Mouse (Mus musculus): ENCODE measurements at regions not wholly inside any gene's neighbourhood (a gene's known extent, or its start where the extent isn't known, plus 50 kb on each side); places are given as distances from the start of the nearest gene placed in this dataset.

GRCm38 (mm10) chr10:66102103-66102502 lies 993.8 kb upstream of the Jmjd1c start:
- no peak for DNase-seq (ENCODE audit: low spot score in 2 of 2)

GRCm38 (mm10) chr10:66131361-66131760 lies 964.6 kb upstream of the Jmjd1c start:
- no peak for DNase-seq (ENCODE audit: low spot score in 2 of 2)

- DNase-seq (ENCODE audit: low spot score in 2 of 2), result no peak
Measured at GRCm38 (mm10) chr10:66132025-66132424, 963.9 kb upstream of the Jmjd1c start.

- no peak for DNase-seq (ENCODE audit: low spot score in 2 of 2)
Measured at GRCm38 (mm10) chr10:66142413-66142812, 953.5 kb upstream of the Jmjd1c start.

GRCm38 (mm10) chr10:66142910-66143309 lies 953.0 kb upstream of the Jmjd1c start:
- no peak for DNase-seq (ENCODE audit: low spot score in 2 of 2)

GRCm38 (mm10) chr10:66150966-66151365 lies 945.0 kb upstream of the Jmjd1c start:
- DNase-seq (ENCODE audit: low spot score in 2 of 2), result no peak

DNA sequence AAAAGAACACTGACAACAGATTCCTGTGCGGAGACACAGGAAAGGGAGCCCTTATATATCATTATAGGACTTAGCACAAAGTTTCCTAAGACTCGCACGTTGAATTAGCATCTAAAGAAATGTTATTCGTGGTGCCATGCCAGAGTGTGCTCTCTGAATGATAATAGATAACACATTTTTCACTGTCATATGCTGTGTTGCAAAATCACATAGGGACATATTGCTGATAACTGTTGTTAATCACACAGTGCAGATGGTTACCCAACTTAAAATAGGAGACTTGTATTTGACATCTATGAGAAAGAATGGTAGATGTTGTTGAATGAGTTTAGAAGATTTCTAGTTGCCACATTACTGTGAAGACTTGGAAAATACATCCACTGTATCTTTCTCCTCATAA lies 943.1 kb upstream of the Jmjd1c start:
- no peak for DNase-seq (ENCODE audit: low spot score in 2 of 2)

DNA sequence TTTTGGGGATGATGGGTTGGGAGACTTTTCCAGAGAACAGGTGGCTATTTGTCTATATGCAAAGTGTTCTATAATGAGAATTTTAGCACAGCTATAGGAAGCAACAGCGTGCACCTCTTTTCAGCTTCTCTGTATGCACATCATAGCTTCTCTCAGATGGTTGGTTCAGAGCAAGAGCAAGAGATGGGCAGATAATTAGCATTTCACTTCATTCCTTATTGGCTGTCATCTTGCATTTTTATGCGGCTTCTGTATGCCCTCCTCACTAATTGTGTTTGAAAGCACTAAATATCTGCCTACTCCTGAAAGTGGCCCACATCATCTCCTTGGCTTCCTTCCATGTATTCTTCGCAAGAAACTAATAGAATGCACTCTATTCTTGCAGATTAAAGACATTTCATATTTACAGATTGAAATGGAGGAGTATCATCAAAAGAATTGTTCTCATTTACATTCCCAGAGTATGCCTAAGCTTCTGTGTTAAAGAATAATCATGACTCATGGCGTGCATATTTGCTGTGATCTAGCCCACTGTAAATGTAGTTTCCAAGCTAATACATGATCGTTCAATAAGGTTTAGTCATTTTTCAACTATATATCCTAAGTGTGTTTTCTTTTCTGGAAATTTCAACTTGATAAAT lies 934.9 kb upstream of the Jmjd1c start:
- no peak for DNase-seq (ENCODE audit: low spot score in 2 of 2)

GRCm38 (mm10) chr10:66172803-66173202 lies 923.1 kb upstream of the Jmjd1c start:
- DNase-seq (ENCODE audit: low spot score in 2 of 2), result no peak

- DNase-seq (ENCODE audit: low spot score in 2 of 2), result no peak
Measured at GRCm38 (mm10) chr10:66177318-66177717, 918.6 kb upstream of the Jmjd1c start.

DNA sequence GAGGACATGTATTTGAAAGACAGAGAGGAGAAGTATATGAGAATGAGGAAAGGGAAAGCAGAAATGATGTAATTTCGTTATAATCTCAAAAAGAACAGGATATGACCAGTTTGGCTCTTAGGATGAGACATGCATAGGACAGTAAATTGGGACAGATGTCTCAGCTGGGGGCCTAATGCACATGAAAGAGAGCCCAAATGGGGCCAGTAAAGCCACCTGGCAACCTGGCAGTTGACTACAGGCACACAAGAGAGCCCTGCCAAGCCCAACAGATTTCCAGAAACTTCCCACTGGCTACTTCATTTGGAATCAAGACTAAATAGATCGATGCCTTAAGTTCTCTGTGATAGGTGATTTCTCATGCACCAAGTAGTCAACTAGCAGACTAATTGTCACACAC lies 914.7 kb upstream of the Jmjd1c start:
- DNase-seq (ENCODE audit: low spot score in 2 of 2), result no peak

DNA sequence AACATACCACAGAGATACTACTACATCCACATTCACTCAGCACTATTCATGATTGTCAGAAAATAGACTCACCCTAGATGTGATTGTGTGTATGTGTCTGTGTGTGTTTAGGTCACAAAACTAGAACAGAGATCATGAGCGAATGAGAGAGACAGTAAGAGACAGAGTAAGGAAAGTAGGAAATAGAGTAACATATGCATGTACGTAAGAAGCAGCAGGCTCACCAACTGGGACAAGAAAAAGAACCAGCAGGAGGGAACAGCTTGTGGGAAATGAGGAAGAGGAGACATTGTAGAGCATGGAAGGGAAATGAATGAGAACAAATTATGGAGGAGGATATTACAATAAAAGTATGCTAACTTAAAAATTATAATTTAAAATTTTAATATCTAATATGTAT lies 912.9 kb upstream of the Jmjd1c start:
- no peak for DNase-seq (ENCODE audit: low spot score in 2 of 2)

GRCm38 (mm10) chr10:66187038-66187437 lies 908.9 kb upstream of the Jmjd1c start:
- DNase-seq (ENCODE audit: low spot score in 2 of 2), result no peak

- DNase-seq (ENCODE audit: low spot score in 2 of 2), result no peak
Measured at GRCm38 (mm10) chr10:66201115-66201514, 894.8 kb upstream of the Jmjd1c start.

DNA sequence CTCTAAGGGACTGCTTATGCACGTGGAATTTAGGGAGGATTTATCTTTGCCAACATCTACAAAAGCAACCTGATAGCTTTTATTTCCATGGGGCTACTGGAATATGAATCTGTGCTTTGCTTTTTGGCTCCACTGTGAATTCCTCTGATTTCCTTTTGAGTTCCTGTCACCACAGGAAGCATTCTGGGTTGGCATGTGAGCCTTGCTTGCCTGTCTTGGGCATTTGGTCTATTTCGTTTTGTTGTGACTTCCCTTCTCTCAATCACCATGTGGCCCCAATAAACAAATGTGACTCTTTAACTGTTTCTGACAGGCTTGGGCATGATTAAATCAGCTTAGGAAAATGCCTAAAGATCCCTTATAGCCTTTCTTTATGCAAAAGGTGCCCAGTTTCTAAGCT lies 867.8 kb upstream of the Jmjd1c start:
- no peak for DNase-seq (ENCODE audit: low spot score in 2 of 2)

GRCm38 (mm10) chr10:66234370-66234916 lies 861.5 kb upstream of the Jmjd1c start:
- peak in 1 of 2 experiments; percentile 6 for DNase-seq (ENCODE audit: low spot score in 2 of 2)

- no peak for DNase-seq (ENCODE audit: low spot score in 2 of 2)
Measured at GRCm38 (mm10) chr10:66256377-66256776, 839.5 kb upstream of the Jmjd1c start.

DNA sequence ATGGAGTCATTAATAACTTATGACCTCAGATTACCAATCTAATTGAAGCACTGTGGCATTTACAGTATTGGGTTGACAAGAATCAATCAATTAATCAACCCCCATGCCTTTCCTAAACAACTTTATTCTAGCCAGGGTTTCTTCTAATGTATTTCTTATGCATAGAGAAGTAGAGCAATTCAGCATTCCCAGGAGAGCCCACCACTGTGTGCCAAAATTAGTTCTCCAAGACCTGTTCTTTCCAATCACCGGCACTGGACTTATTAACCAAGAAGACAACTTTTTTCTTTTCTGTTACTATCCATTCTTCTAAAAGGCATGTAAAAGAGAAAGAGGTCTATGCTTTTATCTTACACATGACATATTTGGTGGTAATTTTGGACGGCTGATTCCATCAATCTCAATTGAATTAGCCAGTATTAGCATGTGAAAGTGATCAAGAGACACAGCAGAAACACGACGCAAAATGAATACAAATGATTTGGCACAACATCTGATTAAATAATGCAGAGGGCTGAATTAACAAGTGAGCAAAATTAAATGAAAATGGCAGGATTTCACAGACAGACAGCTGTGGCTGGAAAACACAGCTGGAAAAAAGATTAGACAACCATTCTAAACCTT lies 825.2 kb upstream of the Jmjd1c start:
- DNase-seq (ENCODE audit: low spot score in 2 of 2), result no peak

DNA sequence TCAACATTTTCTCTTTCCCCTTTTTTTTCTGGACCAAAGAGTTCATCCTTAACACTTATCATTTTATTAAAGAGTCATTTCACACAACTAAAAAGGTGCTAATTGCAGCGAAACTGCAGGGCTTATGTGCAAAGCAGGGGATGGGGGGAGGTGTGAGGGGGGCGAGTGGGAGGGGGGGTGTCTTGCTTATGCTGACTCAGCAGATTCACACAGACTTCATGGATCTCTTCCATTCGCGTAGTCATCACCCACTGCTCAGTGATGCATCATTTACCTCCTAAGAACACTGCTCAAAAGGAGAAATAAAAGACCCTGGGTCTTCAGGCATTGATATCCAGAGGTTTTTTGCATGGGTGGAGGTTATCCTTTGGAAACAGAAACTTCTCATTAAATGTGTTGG lies 800.3 kb upstream of the Jmjd1c start:
- DNase-seq (ENCODE audit: low spot score in 2 of 2), result no peak

GRCm38 (mm10) chr10:66303235-66303780 lies 792.6 kb upstream of the Jmjd1c start:
- DNase-seq (ENCODE audit: low spot score in 2 of 2), result no peak

DNA sequence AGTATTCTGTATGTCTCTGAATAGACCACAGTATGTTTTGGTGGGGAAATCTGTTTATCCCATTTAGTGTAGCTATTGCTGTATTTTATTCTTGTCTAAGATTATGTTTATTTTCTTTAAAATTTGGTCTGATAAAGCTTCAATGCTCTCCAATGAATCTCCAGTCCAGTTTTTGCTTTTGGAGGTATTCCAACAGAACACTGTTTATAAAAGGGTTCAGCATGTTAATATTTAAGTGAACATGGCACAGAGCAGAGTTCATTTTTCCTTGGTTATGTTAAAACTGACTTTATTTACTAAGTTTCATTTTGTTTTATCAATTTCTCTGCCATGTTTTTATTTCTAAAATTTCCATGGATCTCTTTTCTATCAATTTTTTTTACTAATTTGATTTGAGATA lies 791.0 kb upstream of the Jmjd1c start:
- no peak for DNase-seq (ENCODE audit: low spot score in 2 of 2)

DNA sequence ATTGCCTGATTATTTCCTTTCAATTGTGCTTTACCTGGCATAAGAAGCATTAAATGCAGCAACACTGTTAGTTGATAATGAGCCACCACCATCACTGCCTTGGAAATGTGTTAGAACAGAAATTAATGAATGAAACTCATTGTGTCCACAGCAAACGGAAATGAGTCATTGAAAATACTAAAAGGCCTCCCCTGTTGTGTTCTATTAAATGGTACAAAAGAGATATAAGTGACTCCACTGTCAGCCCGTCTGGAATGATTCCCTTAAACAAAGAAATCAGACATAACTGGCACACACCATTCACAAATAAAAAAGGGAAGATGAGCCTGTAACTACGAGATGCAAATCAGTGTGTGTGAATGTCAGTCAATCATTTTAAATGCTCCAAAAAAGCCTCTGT lies 764.8 kb upstream of the Jmjd1c start:
- no peak for DNase-seq (ENCODE audit: low spot score in 2 of 2)

DNA sequence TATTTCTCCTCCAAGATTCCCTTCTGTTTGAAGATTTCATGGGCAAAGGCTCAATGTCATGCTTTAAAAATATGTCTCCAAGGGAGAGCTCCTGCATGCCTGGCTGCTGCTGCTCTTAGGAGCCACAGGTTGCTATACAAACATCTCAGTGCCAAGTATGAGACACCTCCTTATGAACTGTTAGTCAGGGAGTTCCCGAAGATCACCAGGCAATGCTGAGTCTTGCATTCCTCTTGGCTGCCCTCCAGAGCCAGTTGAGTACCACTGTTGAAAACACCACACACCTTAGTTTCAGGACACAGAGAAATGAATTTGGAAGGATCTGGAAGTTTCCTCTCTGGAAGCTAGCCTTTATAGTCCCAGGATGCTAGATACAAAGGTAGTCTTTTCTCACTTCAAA lies 757.9 kb upstream of the Jmjd1c start:
- no peak for DNase-seq (ENCODE audit: low spot score in 2 of 2)
